Mouse (Mus musculus) hindbrain, embryonic 13.5 days (tissue): Measurements from ENCODE around the gene Nr5a2. TPM values are rescaled to one million over a fixed set of nuclear protein-coding genes. Genes with fewer than 3 reads are reported as not detected.

ENCODE experiments used
- ATAC-seq: fragments of 200-750 bp; cut with Nextera tagmentation; 2 replicates; pipeline ENCODE4 v1.8.0; 2017; ENCODE audit warnings: moderate TSS enrichment; ENCODE audit not compliant: low FRiP score
- H3K27ac ChIP-seq: fragments of 300-500 bp; sonication (generic); 2 replicates; pipeline ENCODE4 v1.5.1; 2015; ENCODE audit warnings: inconsistent platforms, mild to moderate bottlenecking, moderate library complexity
- H3K27me3 ChIP-seq: fragments of 300-500 bp; sonication (generic); 2 replicates; pipeline ENCODE4 v1.6.1; 2015; ENCODE audit warnings: mild to moderate bottlenecking, inconsistent platforms
- H3K36me3 ChIP-seq: fragments of 300-500 bp; sonication (generic); 2 replicates; pipeline ENCODE4 v1.6.1; 2015; ENCODE audit warnings: mild to moderate bottlenecking, inconsistent platforms
- H3K4me1 ChIP-seq: fragments of 300-500 bp; sonication (generic); replicated peaks from 2 replicates; pipeline ENCODE4 v1.6.1; 2015; ENCODE audit warnings: inconsistent platforms
- H3K4me2 ChIP-seq: fragments of 300-500 bp; sonication (generic); 2 replicates; pipeline ENCODE4 v1.6.1; 2015; ENCODE audit warnings: inconsistent platforms, mild to moderate bottlenecking, moderate library complexity
- H3K4me3 ChIP-seq: fragments of 300-500 bp; sonication (generic); 2 replicates; pipeline ENCODE4 v1.5.1; 2015; ENCODE audit warnings: mild to moderate bottlenecking, inconsistent platforms
- H3K9ac ChIP-seq: fragments of 300-500 bp; sonication (generic); 2 replicates; pipeline ENCODE4 v1.6.1; 2015; ENCODE audit warnings: mild to moderate bottlenecking, inconsistent platforms
- H3K9me3 ChIP-seq: fragments of 300-500 bp; sonication (generic); 2 replicates; pipeline ENCODE4 v1.6.1; 2016; ENCODE audit warnings: inconsistent platforms
- WGBS: fragments of 180-500 bp; shearing (Covaris S2); methylation state at CpG from one replicate; pipeline ENCODE4 v1.1.7; 2015; 5-methylcytosine and 5-hydroxymethylcytosine counted together
- polyA plus RNA-seq: library from polyadenylated mRNA; unstranded; fragments of >200 nt; fragmentation: Nextera tagmentation; extraction: Ambion mirVana; gene quantifications from 2 replicates; pipeline ENCODE4 v1.2.1, GENCODE M21; 2015

The Nr5a2 gene
- polyA plus RNA-seq, 1 experiment from 2014 or later, result 0.64 TPM

- Histone ChIP-seq H3K27me3 (no peaks in the 10 kb centered on the region), H3K4me2 (no peak overlapping the region), H3K9ac (no peak overlapping the region), H3K4me1 (0 out of 2 replicates have a peak, but pooled peaks cover 5% of the 10 kb centered on the region), H3K4me3 (no peak overlapping the region), H3K27ac (no peak overlapping the region), H3K9me3 (no peaks in the 10 kb centered on the region), H3K36me3 (no peaks in the 10 kb centered on the region)
- ATAC-seq, result no peak
- 72% methylated on average over 4 of the region's 4 CpGs for WGBS
Measured at GRCm38 (mm10) chr1:136858724-136859123, 101.5 kb downstream of the Nr5a2 start.

- no peak overlapping the region for H3K27ac ChIP-seq
- no peak for ATAC-seq
Measured at GRCm38 (mm10) chr1:136856104-136856503, 104.1 kb downstream of the Nr5a2 start.

GRCm38 (mm10) chr1:136848791-136849190 is 111.5 kb downstream of the Nr5a2 start:
- Histone ChIP-seq H3K36me3 (no peaks in the 10 kb centered on the region), H3K27ac (no peak overlapping the region), H3K4me2 (no peak overlapping the region), H3K27me3 (no peaks in the 10 kb centered on the region), H3K9ac (no peak overlapping the region), H3K4me1 (peaks cover 8% of the 10 kb centered on the region), H3K9me3 (no peaks in the 10 kb centered on the region), H3K4me3 (no peak overlapping the region)
- WGBS, result 76% methylated on average over 6 of the region's 6 CpGs
- no peak for ATAC-seq

More at GRCm38 (mm10) chr1:136856104-136856503, 104.1 kb downstream of the Nr5a2 start:
- H3K4me3 ChIP-seq, result no peak overlapping the region
- H3K4me1 ChIP-seq, result 0 out of 2 replicates have a peak, but pooled peaks cover 5% of the 10 kb centered on the region
- no peaks in the 10 kb centered on the region for H3K36me3 ChIP-seq
- WGBS, result 88% methylated on average over 3 of the region's 3 CpGs
- no peak overlapping the region for H3K4me2 ChIP-seq
- no peaks in the 10 kb centered on the region for H3K9me3 ChIP-seq
- no peaks in the 10 kb centered on the region for H3K27me3 ChIP-seq
- no peak overlapping the region for H3K9ac ChIP-seq

- H3K9me3 ChIP-seq, result no peaks in the 10 kb centered on the region
- WGBS, result 40% methylated on average over 2 of the region's 2 CpGs
- H3K27ac ChIP-seq, result no peak overlapping the region
- H3K4me1 ChIP-seq, result peaks cover 8% of the 10 kb centered on the region
- no peak overlapping the region for H3K4me3 ChIP-seq
- no peak for ATAC-seq
- H3K27me3 ChIP-seq, result no peaks in the 10 kb centered on the region
- H3K36me3 ChIP-seq, result no peaks in the 10 kb centered on the region
- no peak overlapping the region for H3K9ac ChIP-seq
- H3K4me2 ChIP-seq, result no peak overlapping the region
Measured at GRCm38 (mm10) chr1:136846081-136846480, 114.2 kb downstream of the Nr5a2 start.

GRCm38 (mm10) chr1:136845341-136845740 is 114.9 kb downstream of the Nr5a2 start:
- Histone ChIP-seq H3K9me3 (no peaks in the 10 kb centered on the region), H3K36me3 (no peaks in the 10 kb centered on the region), H3K4me2 (no peak overlapping the region), H3K27ac (no peak overlapping the region), H3K4me3 (no peak overlapping the region), H3K4me1 (peaks cover 8% of the 10 kb centered on the region), H3K27me3 (no peaks in the 10 kb centered on the region), H3K9ac (no peak overlapping the region)
- WGBS, result 86% methylated on average over 9 of the region's 9 CpGs
- ATAC-seq, result no peak

GRCm38 (mm10) chr1:136840512-136840911 is 119.7 kb downstream of the Nr5a2 start:
- H3K4me3 ChIP-seq, result no peak overlapping the region
- 79% methylated on average over 7 of the region's 7 CpGs for WGBS
- no peaks in the 10 kb centered on the region for H3K9me3 ChIP-seq
- H3K36me3 ChIP-seq, result no peaks in the 10 kb centered on the region
- no peak for ATAC-seq
- H3K27me3 ChIP-seq, result no peaks in the 10 kb centered on the region
- no peak overlapping the region for H3K4me2 ChIP-seq
- no peaks in the 10 kb centered on the region for H3K4me1 ChIP-seq
- H3K9ac ChIP-seq, result no peak overlapping the region
- no peak overlapping the region for H3K27ac ChIP-seq

GRCm38 (mm10) chr1:136839202-136839601 is 121.0 kb downstream of the Nr5a2 start:
- Histone ChIP-seq H3K4me3 (no peak overlapping the region), H3K9ac (no peak overlapping the region), H3K4me1 (no peaks in the 10 kb centered on the region), H3K9me3 (no peaks in the 10 kb centered on the region), H3K36me3 (no peaks in the 10 kb centered on the region), H3K27ac (no peak overlapping the region), H3K27me3 (no peaks in the 10 kb centered on the region), H3K4me2 (no peak overlapping the region)
- WGBS, result 84% methylated on average over 10 of the region's 10 CpGs
- no peak for ATAC-seq

- no peak for ATAC-seq
- WGBS, result 48% methylated on average over 12 of the region's 12 CpGs
- Histone ChIP-seq H3K4me3 (no peak overlapping the region), H3K36me3 (no peaks in the 10 kb centered on the region), H3K27me3 (no peaks in the 10 kb centered on the region), H3K4me2 (no peak overlapping the region), H3K9ac (no peak overlapping the region), H3K9me3 (no peaks in the 10 kb centered on the region), H3K4me1 (peaks cover 4% of the 10 kb centered on the region; the same call in 1 of the 2 replicates), H3K27ac (no peak overlapping the region)
Measured at GRCm38 (mm10) chr1:136832305-136833152, 127.7 kb downstream of the Nr5a2 start.

GRCm38 (mm10) chr1:136830992-136831391 is 129.3 kb downstream of the Nr5a2 start:
- H3K4me2 ChIP-seq, result no peak overlapping the region
- ATAC-seq, result no peak
- 92% methylated on average over 6 of the region's 6 CpGs for WGBS
- no peaks in the 10 kb centered on the region for H3K27me3 ChIP-seq
- no peak overlapping the region for H3K27ac ChIP-seq
- no peak overlapping the region for H3K4me3 ChIP-seq
- H3K4me1 ChIP-seq, result peaks cover 4% of the 10 kb centered on the region; the same call in 1 of the 2 replicates
- H3K9ac ChIP-seq, result no peak overlapping the region
- no peaks in the 10 kb centered on the region for H3K9me3 ChIP-seq
- H3K36me3 ChIP-seq, result no peaks in the 10 kb centered on the region

- no peak overlapping the region for H3K27ac ChIP-seq
- no peak overlapping the region for H3K4me2 ChIP-seq
- H3K9ac ChIP-seq, result no peak overlapping the region
- ATAC-seq, result no peak
- H3K4me1 ChIP-seq, result peaks cover 4% of the 10 kb centered on the region; the same call in 1 of the 2 replicates
- no peaks in the 10 kb centered on the region for H3K9me3 ChIP-seq
- H3K27me3 ChIP-seq, result no peaks in the 10 kb centered on the region
- no peaks in the 10 kb centered on the region for H3K36me3 ChIP-seq
- 95% methylated on average over 3 of the region's 3 CpGs for WGBS
- no peak overlapping the region for H3K4me3 ChIP-seq
Measured at GRCm38 (mm10) chr1:136829931-136830330, 130.3 kb downstream of the Nr5a2 start.

- ATAC-seq, result no peak
- no peaks in the 10 kb centered on the region for H3K9me3 ChIP-seq
- WGBS, result 79% methylated on average over 4 of the region's 4 CpGs
Measured at GRCm38 (mm10) chr1:136823897-136824296, 136.4 kb downstream of the Nr5a2 start.

GRCm38 (mm10) chr1:136800625-136801024 is 159.6 kb downstream of the Nr5a2 start:
- no peaks in the 10 kb centered on the region for H3K9me3 ChIP-seq
- H3K4me3 ChIP-seq, result no peak overlapping the region
- 0 out of 2 replicates have a peak, but pooled peaks cover 4% of the 10 kb centered on the region for H3K27me3 ChIP-seq
- no peak for ATAC-seq
- no peak overlapping the region for H3K9ac ChIP-seq
- 74% methylated on average over 6 of the region's 6 CpGs for WGBS
- no peak overlapping the region for H3K27ac ChIP-seq
- no peaks in the 10 kb centered on the region for H3K4me1 ChIP-seq
- no peak overlapping the region for H3K4me2 ChIP-seq
- no peaks in the 10 kb centered on the region for H3K36me3 ChIP-seq

More at GRCm38 (mm10) chr1:136823897-136824296, 136.4 kb downstream of the Nr5a2 start:
- Histone ChIP-seq H3K4me1 (no peaks in the 10 kb centered on the region), H3K27me3 (no peaks in the 10 kb centered on the region), H3K36me3 (no peaks in the 10 kb centered on the region), H3K9ac (no peak overlapping the region), H3K4me2 (no peak overlapping the region), H3K4me3 (no peak overlapping the region), H3K27ac (no peak overlapping the region)
